Mouse (Mus musculus) hindbrain, embryonic 11.5 days (tissue): ENCODE measurements around the gene Eif5b. TPM values are rescaled to one million over a fixed set of nuclear protein-coding genes. Genes with fewer than 3 reads are reported as not detected.

Experiments
- ATAC-seq: fragments of 200-750 bp; cut with Nextera tagmentation; 2 replicates; pipeline ENCODE4 v1.8.0; 2017; ENCODE audit warnings: mild to moderate bottlenecking, moderate TSS enrichment, moderate library complexity; ENCODE audit not compliant: low FRiP score
- DNase-seq: peaks from one replicate; pipeline ENCODE4 v3.0.0-alpha.2; 2015; ENCODE audit warnings: low spot score
- H3K27ac ChIP-seq: fragments of 300-500 bp; sonication (generic); 2 replicates; pipeline ENCODE4 v1.5.1; 2014; ENCODE audit warnings: mild to moderate bottlenecking, low read depth, low read length
- H3K27me3 ChIP-seq: fragments of 300-500 bp; sonication (generic); 2 replicates; pipeline ENCODE4 v1.6.1; 2014; ENCODE audit warnings: mild to moderate bottlenecking, low read length, moderate library complexity, mixed read lengths; ENCODE audit not compliant: control insufficient read depth, insufficient read depth
- H3K36me3 ChIP-seq: fragments of 300-500 bp; sonication (generic); 2 replicates; pipeline ENCODE4 v1.6.1; 2014; ENCODE audit warnings: mild to moderate bottlenecking, low read length, moderate library complexity, mixed read lengths; ENCODE audit not compliant: control insufficient read depth, insufficient read depth
- H3K4me1 ChIP-seq: fragments of 300-500 bp; sonication (generic); replicated peaks from 2 replicates; pipeline ENCODE4 v1.6.1; 2014; ENCODE audit warnings: low read length, mixed read lengths; ENCODE audit not compliant: control insufficient read depth, insufficient read depth
- H3K4me2 ChIP-seq: fragments of 300-500 bp; sonication (generic); replicated peaks from 2 replicates; pipeline ENCODE4 v1.6.1; 2014; ENCODE audit warnings: mild to moderate bottlenecking, low read depth, low read length
- H3K4me3 ChIP-seq: fragments of 300-500 bp; sonication (generic); 2 replicates; pipeline ENCODE4 v1.5.1; 2014; ENCODE audit warnings: low read depth, low read length
- H3K9ac ChIP-seq: fragments of 300-500 bp; sonication (generic); 2 replicates; pipeline ENCODE4 v1.6.1; 2014; ENCODE audit warnings: low read depth, low read length
- H3K9me3 ChIP-seq: fragments of 300-500 bp; sonication (generic); 2 replicates; pipeline ENCODE4 v1.6.1; 2016; ENCODE audit warnings: low read length; ENCODE audit not compliant: control insufficient read depth
- WGBS: fragments of 180-500 bp; shearing (Covaris S2); extraction: QIAGEN DNeasy Blood & Tissue Kit; methylation state at CpG from one replicate; pipeline ENCODE4 v1.1.7; 2014; 5-methylcytosine and 5-hydroxymethylcytosine counted together
- polyA plus RNA-seq: library from polyadenylated mRNA; unstranded; fragments of >200 nt; fragmentation: Nextera tagmentation; extraction: Ambion mirVana; gene quantifications from 2 replicates; pipeline ENCODE4 v1.2.1, GENCODE M21; 2014

Gene Eif5b
- polyA plus RNA-seq, 1 experiment from 2014 or later: 34.0 TPM

DNA sequence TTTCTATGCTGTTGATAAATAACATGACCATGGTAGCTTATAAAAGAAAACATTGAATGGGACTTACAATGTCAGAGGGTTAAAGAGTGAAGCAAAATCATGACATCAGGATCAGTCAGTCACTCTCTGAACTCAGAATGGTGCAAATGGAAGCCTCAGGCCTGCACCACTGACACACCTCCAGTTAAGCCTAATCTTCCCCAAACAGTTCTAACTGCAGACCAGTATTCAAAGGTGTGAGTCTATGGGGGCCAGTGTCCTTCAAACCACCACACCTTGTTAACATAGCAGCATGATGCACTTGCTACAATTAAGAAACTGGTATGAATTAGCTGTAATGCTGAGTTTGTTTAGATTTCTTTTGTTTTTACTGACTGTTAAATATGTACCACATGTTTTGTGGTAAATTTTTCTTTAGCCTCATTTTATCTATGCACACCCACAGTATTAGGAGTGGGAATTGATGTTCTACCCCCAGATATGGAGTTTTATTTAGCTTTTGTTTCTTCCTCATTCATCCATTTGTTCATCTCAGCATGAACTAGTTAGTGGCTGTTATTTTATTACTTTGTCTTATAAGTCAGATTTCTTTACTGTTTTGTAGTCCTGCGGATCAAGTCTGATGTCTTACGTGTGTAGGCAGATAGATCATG lies 16.9 kb downstream of the Eif5b start:
- H3K27ac ChIP-seq: no peak overlapping the region
- ATAC-seq (no peak), DNase-seq (no peak)
- no peak overlapping the region for H3K4me2 ChIP-seq
- H3K4me1 ChIP-seq: no peaks in the 10 kb centered on the region
- H3K4me3 ChIP-seq: no peak overlapping the region
- 97% methylated on average over 2 of the region's 2 CpGs for WGBS
- no peak overlapping the region for H3K9ac ChIP-seq
- H3K27me3 ChIP-seq: no peaks in the 10 kb centered on the region
- no peaks in the 10 kb centered on the region for H3K9me3 ChIP-seq
- peaks cover 3% of the 10 kb centered on the region; the same call in 1 of the 2 replicates for H3K36me3 ChIP-seq

DNA sequence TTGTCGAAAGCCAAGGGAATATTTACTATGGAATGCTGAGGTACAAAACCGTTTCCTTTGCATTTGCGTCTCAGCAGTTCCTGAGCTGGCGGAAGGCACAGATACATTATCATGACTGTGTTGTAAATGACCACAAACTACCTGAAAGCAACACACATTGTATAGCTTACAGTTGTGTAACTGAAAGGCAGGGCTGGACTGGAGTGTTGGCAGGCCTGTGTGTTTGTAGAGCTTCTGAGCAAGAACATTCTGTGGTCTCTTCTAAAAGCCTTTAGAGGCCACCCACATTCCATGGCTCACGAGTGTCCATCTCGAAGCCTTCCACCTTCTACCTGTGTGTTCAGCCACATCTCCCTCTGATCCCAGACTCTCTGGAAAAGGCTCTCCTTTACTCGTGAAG lies 29.5 kb downstream of the Eif5b start:
- no peak for ATAC-seq
- WGBS: 91% methylated on average over 7 of the region's 7 CpGs
- H3K36me3 ChIP-seq: no peaks in the 10 kb centered on the region

DNA sequence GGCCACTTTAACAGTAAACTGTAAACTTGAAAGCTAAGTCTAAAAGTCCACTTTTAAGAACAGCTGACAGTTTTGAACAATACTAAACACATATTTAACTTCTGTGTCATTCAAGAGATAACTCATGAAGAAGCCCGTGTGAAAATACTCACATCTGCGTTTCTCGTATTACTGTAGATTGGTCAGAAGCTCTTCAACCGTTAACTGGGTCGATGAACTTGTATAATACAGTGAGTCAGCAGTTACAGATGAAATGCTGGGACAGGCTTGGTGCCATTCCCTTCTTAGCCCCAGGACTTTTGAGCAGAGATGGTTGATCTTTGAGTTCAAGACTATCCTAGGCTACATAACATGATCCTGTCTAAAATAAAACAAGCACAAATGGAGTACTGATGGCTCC lies 33.6 kb downstream of the Eif5b start:
- Histone ChIP-seq H3K4me1 (no peaks in the 10 kb centered on the region), H3K4me3 (no peak overlapping the region), H3K9me3 (no peaks in the 10 kb centered on the region), H3K36me3 (no peaks in the 10 kb centered on the region), H3K27me3 (no peaks in the 10 kb centered on the region), H3K9ac (no peak overlapping the region), H3K4me2 (no peak overlapping the region), H3K27ac (no peak overlapping the region)
- 93% methylated on average over 5 of the region's 5 CpGs for WGBS
- ATAC-seq (no peak), DNase-seq (no peak)

More for the DNA sequence above, 29.5 kb downstream of the Eif5b start:
- no peaks in the 10 kb centered on the region for H3K9me3 ChIP-seq
- DNase-seq: no peak
- H3K9ac ChIP-seq: no peak overlapping the region
- no peaks in the 10 kb centered on the region for H3K27me3 ChIP-seq
- no peak overlapping the region for H3K4me2 ChIP-seq
- H3K4me1 ChIP-seq: no peaks in the 10 kb centered on the region
- no peak overlapping the region for H3K27ac ChIP-seq
- H3K4me3 ChIP-seq: no peak overlapping the region

DNA sequence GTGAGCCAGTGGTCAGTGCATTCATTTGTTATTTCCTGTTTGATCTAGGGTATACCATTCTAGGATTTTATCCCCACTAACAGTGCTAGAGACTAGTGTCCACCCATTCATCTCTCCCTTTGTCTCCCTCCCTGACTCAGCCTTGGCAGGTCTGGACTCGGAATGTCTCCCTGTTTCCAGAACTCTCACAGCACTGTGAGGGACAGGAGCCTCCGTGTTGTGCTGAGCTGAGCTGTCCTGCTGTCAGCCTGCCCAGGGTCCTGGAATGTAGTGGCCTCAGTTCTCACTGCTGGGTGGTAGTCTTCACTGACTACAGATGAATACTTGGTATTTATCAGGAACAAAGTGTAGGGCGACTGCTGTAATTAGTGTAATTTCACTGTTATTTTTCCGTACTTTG lies 37.7 kb downstream of the Eif5b start:
- DNase-seq: no peak
- Histone ChIP-seq H3K4me2 (no peak overlapping the region), H3K27me3 (no peaks in the 10 kb centered on the region), H3K4me1 (no peaks in the 10 kb centered on the region), H3K9ac (no peak overlapping the region), H3K4me3 (no peak overlapping the region), H3K27ac (no peak overlapping the region), H3K9me3 (no peaks in the 10 kb centered on the region), H3K36me3 (no peaks in the 10 kb centered on the region)
- 92% methylated on average over 4 of the region's 4 CpGs for WGBS
- no peak for ATAC-seq

DNA sequence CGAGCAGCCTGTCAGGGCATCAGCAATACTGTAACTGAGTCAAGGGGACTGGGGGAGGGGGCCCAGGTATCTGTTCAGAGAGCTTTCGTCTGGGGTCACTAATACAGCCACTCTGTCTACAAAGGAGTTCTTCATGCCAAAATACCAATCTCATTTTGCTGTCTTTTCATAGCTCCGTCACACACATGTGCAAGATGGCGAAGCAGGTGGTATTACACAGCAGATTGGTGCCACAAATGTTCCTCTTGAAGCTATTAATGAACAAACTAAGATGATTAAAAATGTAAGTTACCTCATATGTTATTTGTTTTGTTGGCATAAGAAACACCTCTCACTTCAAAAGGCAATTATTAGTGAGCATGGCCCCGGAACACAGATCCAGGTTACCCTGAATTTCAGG lies 39.6 kb downstream of the Eif5b start:
- WGBS: 91% methylated on average over 5 of the region's 5 CpGs
- Histone ChIP-seq H3K4me2 (no peak overlapping the region), H3K36me3 (peaks cover 5% of the 10 kb centered on the region), H3K27me3 (no peaks in the 10 kb centered on the region), H3K9me3 (no peaks in the 10 kb centered on the region), H3K4me3 (no peak overlapping the region), H3K9ac (no peak overlapping the region), H3K27ac (no peak overlapping the region), H3K4me1 (no peaks in the 10 kb centered on the region)
- DNase-seq: no peak
- no peak for ATAC-seq

DNA sequence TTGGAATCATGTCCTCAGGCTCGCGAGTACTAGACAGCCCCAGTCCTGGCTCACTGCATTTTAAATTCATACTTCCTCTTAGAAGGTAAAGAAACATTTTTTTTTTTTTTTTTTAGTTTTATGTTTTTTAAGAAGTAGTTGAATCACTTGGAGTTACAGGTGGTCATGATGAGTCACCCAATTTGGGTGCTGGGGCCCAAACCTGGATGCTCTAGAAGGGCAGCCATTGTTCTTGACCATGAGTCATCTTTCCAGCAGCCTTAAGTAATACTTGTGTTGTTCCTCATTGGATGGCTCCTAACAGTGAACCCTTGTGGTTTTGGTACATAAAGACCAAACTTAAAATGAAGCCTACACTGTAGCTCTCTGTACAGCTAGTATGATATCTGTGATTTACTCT lies 41.1 kb downstream of the Eif5b start:
- Histone ChIP-seq H3K4me1 (no peaks in the 10 kb centered on the region), H3K4me3 (no peak overlapping the region), H3K27me3 (no peaks in the 10 kb centered on the region), H3K9ac (no peak overlapping the region), H3K9me3 (no peaks in the 10 kb centered on the region), H3K27ac (no peak overlapping the region), H3K4me2 (no peak overlapping the region), H3K36me3 (peaks cover 5% of the 10 kb centered on the region)
- 94% methylated on average over 2 of the region's 2 CpGs for WGBS
- DNase-seq (no peak), ATAC-seq (no peak)

DNA sequence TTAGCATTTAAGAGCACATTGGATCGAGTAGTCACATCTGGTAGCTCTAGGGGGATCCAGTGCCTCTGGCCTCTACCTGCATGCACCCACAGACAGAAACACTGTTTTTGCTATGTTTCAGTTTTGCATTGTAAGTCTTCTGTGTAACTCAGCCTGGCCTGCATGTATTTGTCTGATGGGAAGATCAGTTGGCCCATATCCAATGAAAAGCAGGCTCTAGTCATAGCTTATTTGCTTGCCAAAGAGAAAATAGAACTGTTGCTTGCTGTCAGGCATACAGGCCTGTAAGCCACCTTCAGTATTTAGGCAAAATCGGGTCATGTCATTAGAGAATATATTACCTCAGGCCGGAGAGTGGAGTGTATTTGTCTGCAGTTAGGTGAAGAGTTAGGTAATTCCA lies 50.3 kb downstream of the Eif5b start:
- no peak for ATAC-seq
- no peak overlapping the region for H3K4me2 ChIP-seq
- DNase-seq: no peak

DNA sequence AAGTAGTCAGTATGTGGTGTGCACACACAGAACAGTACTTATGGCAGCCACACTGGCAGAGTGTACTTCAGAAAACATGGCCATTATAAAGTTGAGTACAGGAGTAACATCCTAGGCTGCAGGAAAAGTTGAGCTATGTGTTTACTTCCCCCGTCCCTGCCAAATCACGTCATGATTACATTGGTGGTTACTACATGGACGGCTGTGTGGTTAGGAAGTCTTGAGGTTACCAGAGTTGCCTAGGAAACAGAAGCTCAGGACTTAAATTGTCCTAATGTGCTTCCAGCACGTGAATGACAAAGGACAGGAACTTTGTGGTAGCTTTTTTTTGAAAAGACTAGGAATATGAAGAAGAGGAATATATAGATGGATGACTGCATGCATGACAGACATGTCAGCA lies 51.8 kb downstream of the Eif5b start:
- peaks cover 7% of the 10 kb centered on the region; the same call in 1 of the 2 replicates for H3K36me3 ChIP-seq
- no peaks in the 10 kb centered on the region for H3K9me3 ChIP-seq
- no peaks in the 10 kb centered on the region for H3K27me3 ChIP-seq
- no peak overlapping the region for H3K4me3 ChIP-seq
- no peak overlapping the region for H3K9ac ChIP-seq
- no peak for ATAC-seq
- WGBS: 74% methylated on average over 4 of the region's 4 CpGs
- no peak overlapping the region for H3K27ac ChIP-seq
- no peak for DNase-seq
- no peak overlapping the region for H3K4me2 ChIP-seq
- no peaks in the 10 kb centered on the region for H3K4me1 ChIP-seq

More for the DNA sequence above, 50.3 kb downstream of the Eif5b start:
- no peak overlapping the region for H3K9ac ChIP-seq
- 97% methylated on average over 3 of the region's 3 CpGs for WGBS
- H3K27ac ChIP-seq: no peak overlapping the region
- H3K9me3 ChIP-seq: no peaks in the 10 kb centered on the region
- H3K27me3 ChIP-seq: no peaks in the 10 kb centered on the region
- peaks cover 7% of the 10 kb centered on the region; the same call in 1 of the 2 replicates for H3K36me3 ChIP-seq
- H3K4me3 ChIP-seq: no peak overlapping the region
- H3K4me1 ChIP-seq: no peaks in the 10 kb centered on the region

DNA sequence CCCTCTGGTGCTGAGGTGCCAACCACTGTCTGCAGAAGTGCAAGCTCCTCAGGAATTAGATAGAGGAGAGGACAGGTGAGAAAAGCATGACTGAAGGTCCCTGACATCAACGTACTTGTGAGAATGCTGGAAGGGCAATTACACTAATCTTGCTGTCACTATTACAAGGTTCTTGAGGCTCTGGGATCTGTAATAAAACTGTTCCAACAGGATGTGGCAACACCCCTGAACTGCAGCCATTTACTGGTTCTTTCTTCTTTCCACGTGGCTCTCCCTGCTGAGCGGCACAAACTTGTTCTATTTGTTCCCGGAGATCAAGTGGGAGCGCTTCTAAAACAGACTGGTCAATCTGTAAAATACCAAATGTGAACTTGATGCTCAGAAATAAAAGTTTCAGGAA lies 57.4 kb downstream of the Eif5b start:
- WGBS: 92% methylated on average over 5 of the region's 5 CpGs
- H3K9ac ChIP-seq: no peak overlapping the region

More for the DNA sequence above, 57.4 kb downstream of the Eif5b start:
- no peak for ATAC-seq
- DNase-seq: no peak
- no peak overlapping the region for H3K27ac ChIP-seq
- no peaks in the 10 kb centered on the region for H3K4me1 ChIP-seq
- no peaks in the 10 kb centered on the region for H3K9me3 ChIP-seq
- no peaks in the 10 kb centered on the region for H3K36me3 ChIP-seq
- H3K4me3 ChIP-seq: no peak overlapping the region
- H3K27me3 ChIP-seq: no peaks in the 10 kb centered on the region
- no peak overlapping the region for H3K4me2 ChIP-seq
